Mouse (Mus musculus) hematopoietic stem cell, adult 5-6 weeks (primary cell): Measurements from ENCODE around the gene Sema3f. TPM values are rescaled to one million over a fixed set of nuclear protein-coding genes. Genes with fewer than 3 reads are reported as not detected.

Experiments
- ATAC-seq, 2 experiments: fragments of 125-278 bp in 1 of 2; replicated peaks in 1 of 2; 2 replicates each; pipeline ENCODE4 v1.8.0; 2016 to 2017; ENCODE audit warnings: inconsistent platforms in 2 of 2, mild to moderate bottlenecking in 2 of 2, moderate number of reproducible peaks in 2 of 2, low read depth in 1 of 2, moderate TSS enrichment in 1 of 2; ENCODE audit not compliant: low FRiP score in 2 of 2, poor library complexity in 2 of 2, severe bottlenecking in 2 of 2, insufficient read depth in 1 of 2, low TSS enrichment in 1 of 2
- total RNA-seq: library from RNA; stranded (forward); fragments of 172-1452, 232-1000 nt; gene quantifications from 2 replicates; pipeline ENCODE4 v1.2.3, GENCODE M21; 2017

Gene Sema3f
- total RNA-seq, result 0.89 and 1.2 TPM in 2 replicates

GRCm38 (mm10) chr9:107709697-107710483 is at the start of gene Sema3f:
TSS of gene Sema3f (minus strand) at chr9:107710475.
- peak in 1 of 2 experiments; percentile 62; a peak in 2 of 4 replicates for ATAC-seq

DNA sequence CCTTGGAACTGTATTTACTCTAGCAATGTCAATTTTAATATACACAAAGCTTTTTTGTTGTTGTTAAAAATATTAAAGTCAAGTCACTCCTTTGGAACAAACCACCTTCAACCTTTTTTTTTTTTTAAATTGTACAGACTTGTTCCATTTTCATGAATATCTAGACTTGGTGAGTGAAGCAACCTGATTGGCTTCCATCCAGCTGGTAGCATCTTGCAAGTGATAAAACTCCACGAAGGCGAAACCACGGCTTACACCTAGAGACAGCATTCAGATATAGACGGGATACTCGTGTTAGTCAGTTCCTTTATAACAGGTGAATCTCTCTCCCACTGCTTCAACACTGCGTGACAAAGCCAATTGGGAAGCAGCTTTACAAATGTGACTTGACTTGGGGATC is 49.3 kb upstream of the Sema3f start:
- ATAC-seq, result no peak

GRCm38 (mm10) chr9:107750378-107750777 is 40.1 kb upstream of the Sema3f start:
- no peak for ATAC-seq

DNA sequence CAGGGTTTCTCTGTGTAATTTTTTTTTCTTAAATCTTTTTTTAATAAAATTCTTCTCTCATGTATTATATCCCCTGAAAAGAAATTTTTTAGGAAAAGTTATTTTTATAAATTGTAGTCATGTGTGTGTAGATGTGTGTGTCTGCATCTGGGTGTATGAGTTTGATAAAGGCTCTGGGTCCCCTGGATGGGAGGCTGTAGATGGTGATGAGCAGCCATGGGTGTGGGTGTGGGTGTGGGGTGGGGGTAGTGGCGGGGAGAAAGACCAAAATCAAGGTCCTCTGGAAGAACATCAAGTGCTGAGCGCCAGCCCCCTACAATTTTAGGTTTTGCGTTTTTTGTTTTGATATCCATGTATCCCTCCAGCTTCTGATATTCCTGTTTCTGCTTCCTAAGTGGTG is 37.8 kb upstream of the Sema3f start:
- ATAC-seq, result no peak

GRCm38 (mm10) chr9:107747310-107747709 is 37.0 kb upstream of the Sema3f start:
- peak; percentile 27 to 64; a peak in 1 of 4 replicates for ATAC-seq

GRCm38 (mm10) chr9:107746679-107747078 is 36.4 kb upstream of the Sema3f start:
- ATAC-seq, result no peak

- no peak for ATAC-seq
Measured at GRCm38 (mm10) chr9:107744061-107744460, 33.8 kb upstream of the Sema3f start.

- ATAC-seq, result peak; percentile 27 to 28; a peak in 1 of 4 replicates
Measured at GRCm38 (mm10) chr9:107738841-107739202, 28.5 kb upstream of the Sema3f start.

DNA sequence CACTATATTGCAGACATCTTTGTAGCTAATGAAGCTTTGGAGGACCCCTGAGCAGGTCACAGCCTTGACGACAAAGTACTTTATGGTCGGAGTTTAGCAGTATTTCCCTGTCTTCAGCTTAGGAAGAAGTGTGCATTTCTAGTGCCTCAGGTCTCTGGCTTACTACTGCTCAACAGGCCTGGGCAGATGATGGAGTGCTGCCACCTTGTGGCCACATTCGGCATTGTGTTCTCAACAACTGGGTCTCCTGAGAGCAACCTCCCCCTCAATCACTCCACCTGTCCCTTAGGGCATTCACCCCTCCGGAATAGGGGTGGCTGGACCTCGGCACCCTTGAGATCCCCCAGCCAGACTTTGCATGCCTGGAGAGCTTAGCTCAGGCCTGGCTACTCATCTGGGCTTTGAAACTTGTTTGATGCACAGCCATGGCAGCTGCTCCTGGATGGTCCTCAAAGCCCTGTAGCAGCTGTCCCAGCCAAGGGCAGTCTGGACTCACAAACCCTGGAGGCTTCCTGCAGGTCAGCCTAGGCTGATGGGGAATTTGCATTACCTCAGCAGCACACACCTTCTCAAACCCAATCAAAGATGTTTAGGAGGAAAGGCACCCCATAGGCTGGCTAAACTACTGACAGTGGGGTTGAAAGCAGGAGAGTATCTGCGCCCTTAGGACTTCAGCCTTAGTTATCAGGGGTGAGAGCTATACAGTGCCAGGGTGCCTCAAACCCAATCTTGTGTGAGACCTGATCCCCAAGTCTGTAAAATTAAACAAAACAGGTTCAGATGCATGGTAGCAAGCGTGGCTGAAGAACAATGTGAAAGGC is 28.0 kb upstream of the Sema3f start:
- peak; percentile 56 to 65 for ATAC-seq

DNA sequence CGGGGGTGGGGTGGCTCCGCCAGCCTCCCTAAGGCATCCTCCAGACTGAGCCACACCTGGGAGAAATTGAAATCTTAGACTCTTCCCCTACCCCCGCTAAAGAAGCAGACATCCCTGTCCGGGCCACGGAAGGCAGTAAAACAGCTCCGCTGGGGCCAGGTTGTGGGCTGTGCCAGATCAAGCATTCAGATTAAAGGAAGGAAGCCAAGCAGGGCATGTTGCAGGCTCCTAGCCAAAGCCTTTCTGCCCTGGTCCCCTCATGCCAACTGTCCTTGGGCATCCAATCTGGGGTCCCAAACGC is 25.9 kb upstream of the Sema3f start:
- ATAC-seq, result peak in 1 of 2 experiments; percentile 34; a peak in 2 of 4 replicates

GRCm38 (mm10) chr9:107735356-107736184 is 25.3 kb upstream of the Sema3f start:
- ATAC-seq, result no peak

DNA sequence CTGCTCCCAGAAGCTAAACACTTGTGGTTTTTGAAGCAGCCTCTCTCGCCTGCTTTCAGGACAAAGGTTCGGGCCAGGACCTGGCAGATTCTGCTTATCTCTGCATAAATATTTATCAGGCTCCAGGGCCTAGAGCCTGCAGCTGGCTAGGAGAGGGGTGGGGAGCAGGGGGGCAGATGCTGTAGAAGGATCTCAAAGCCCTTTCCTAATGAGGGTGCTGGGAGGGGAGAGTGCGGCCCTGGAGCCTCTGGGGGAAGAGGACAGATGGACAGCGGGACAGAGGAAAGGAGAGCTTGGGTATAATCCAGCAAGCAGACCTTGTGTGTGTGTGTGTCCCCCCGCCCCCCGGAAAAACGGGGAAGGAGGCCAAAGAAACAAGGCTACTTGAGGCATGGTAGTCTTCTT is 24.3 kb upstream of the Sema3f start:
- no peak for ATAC-seq

DNA sequence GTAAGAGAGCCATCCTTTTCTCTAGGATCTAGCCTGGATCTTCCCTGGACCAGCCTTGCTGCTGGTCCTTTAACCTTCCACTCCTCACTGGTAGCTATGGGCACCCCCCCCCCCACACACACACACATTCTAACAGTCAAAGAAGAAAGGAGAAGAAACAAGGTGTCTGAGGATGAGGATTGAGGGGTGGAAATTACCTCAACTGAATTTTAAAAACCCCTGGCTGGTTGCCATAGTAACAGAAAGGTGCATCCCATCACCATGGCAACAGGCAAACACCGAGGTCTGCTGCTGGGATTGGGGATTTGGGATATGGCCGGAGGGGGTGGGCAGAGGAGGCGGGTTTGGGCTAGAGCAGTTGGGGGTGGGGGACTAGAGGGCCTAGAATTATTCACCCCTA is 19.4 kb upstream of the Sema3f start:
- ATAC-seq, result no peak

- no peak for ATAC-seq
Measured at GRCm38 (mm10) chr9:107728919-107729670, 18.8 kb upstream of the Sema3f start.

GRCm38 (mm10) chr9:107727041-107727440 is 16.8 kb upstream of the Sema3f start:
- ATAC-seq, result no peak

DNA sequence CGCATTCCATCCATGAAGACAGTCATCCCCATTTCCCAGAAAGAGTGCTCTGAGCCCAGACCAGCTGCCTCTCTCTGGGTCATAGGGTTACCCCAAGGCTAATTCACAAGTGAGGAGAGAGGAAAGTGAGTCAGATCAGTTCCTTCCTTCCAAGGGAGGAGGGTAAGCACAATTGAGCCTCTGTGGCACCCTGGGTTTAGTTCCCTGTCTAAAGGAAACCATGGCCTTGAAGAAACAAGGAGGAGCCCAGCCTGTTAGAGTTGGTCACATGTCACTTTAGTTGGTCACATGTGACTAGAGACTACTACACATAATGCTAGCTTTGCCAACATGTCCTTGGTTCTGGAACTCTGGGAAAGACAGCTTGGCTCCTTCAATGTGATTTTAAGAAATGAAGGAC is 14.5 kb upstream of the Sema3f start:
- no peak for ATAC-seq
